Mouse (Mus musculus) spleen, adult 2 months (tissue): ENCODE results near the gene Syce3.

Experiments
- CTCF ChIP-seq: fragments of 200-500 bp; IDR thresholded peaks from 2 replicates; pipeline ENCODE4 v1.5.1; 2011; ENCODE audit warnings: mild to moderate bottlenecking, inconsistent platforms; ENCODE audit not compliant: insufficient read depth, insufficient read length, insufficient replicate concordance; ENCODE audit errors: extremely low read depth
- POLR2A ChIP-seq: fragments of 200-500 bp; IDR thresholded peaks from 2 replicates; pipeline ENCODE4 v1.6.1; 2011; ENCODE audit warnings: low read depth, low read length, inconsistent platforms

DNA sequence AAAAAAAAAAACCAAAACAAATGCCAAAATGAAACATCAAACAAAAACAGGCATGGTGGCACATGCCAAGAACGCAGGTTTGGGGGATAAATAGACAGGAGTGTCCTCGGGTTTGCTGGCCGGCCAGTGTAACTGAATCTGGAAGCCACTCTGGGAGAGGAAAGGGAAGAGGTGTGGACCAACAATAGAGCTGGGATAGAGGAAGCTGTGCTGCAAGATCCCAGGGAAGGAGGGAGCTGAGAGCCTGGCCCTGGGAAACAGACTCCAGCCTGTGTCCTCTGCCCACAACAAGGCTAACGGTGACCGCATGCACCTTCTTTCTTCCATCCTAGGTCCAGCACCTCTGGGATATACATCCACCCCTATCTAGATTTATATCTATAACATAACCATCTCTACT lies 59.9 kb downstream of the Syce3 start:
- TF ChIP-seq CTCF (no peak), POLR2A (no peak)
